Mouse (Mus musculus): ENCODE data around the gene Fgfr2.

GRCm38 (mm10) chr7:130645994-130646761 lies 2477.0 kb downstream of the Fgfr2 start:
- TF ChIP-seq CTCF (IDR thresholded peaks at IDR 0.05; ENCODE audit: insufficient read depth, low read length) (no peak), POLR2A (IDR thresholded peaks at IDR 0.05; ENCODE audit: borderline replicate concordance, extremely low read depth, low read depth, low read length) (peak; percentile 32; the same call in 1 of the 2 replicates)
